Mouse (Mus musculus) hindbrain, embryonic 11.5 days (tissue): Measurements from ENCODE around the gene S100a13. TPM values are rescaled to one million over a fixed set of nuclear protein-coding genes. Genes with fewer than 3 reads are reported as not detected.

Experiments
- ATAC-seq: fragments of 200-750 bp; cut with Nextera tagmentation; 2 replicates; pipeline ENCODE4 v1.8.0; 2017; ENCODE audit warnings: mild to moderate bottlenecking, moderate TSS enrichment, moderate library complexity; ENCODE audit not compliant: low FRiP score
- DNase-seq: peaks from one replicate; pipeline ENCODE4 v3.0.0-alpha.2; 2015; ENCODE audit warnings: low spot score
- H3K27ac ChIP-seq: fragments of 300-500 bp; sonication (generic); 2 replicates; pipeline ENCODE4 v1.5.1; 2014; ENCODE audit warnings: mild to moderate bottlenecking, low read depth, low read length
- H3K27me3 ChIP-seq: fragments of 300-500 bp; sonication (generic); 2 replicates; pipeline ENCODE4 v1.6.1; 2014; ENCODE audit warnings: mild to moderate bottlenecking, low read length, moderate library complexity, mixed read lengths; ENCODE audit not compliant: control insufficient read depth, insufficient read depth
- H3K36me3 ChIP-seq: fragments of 300-500 bp; sonication (generic); 2 replicates; pipeline ENCODE4 v1.6.1; 2014; ENCODE audit warnings: mild to moderate bottlenecking, low read length, moderate library complexity, mixed read lengths; ENCODE audit not compliant: control insufficient read depth, insufficient read depth
- H3K4me1 ChIP-seq: fragments of 300-500 bp; sonication (generic); replicated peaks from 2 replicates; pipeline ENCODE4 v1.6.1; 2014; ENCODE audit warnings: low read length, mixed read lengths; ENCODE audit not compliant: control insufficient read depth, insufficient read depth
- H3K4me2 ChIP-seq: fragments of 300-500 bp; sonication (generic); replicated peaks from 2 replicates; pipeline ENCODE4 v1.6.1; 2014; ENCODE audit warnings: mild to moderate bottlenecking, low read depth, low read length
- H3K4me3 ChIP-seq: fragments of 300-500 bp; sonication (generic); 2 replicates; pipeline ENCODE4 v1.5.1; 2014; ENCODE audit warnings: low read depth, low read length
- H3K9ac ChIP-seq: fragments of 300-500 bp; sonication (generic); 2 replicates; pipeline ENCODE4 v1.6.1; 2014; ENCODE audit warnings: low read depth, low read length
- H3K9me3 ChIP-seq: fragments of 300-500 bp; sonication (generic); 2 replicates; pipeline ENCODE4 v1.6.1; 2016; ENCODE audit warnings: low read length; ENCODE audit not compliant: control insufficient read depth
- WGBS: fragments of 180-500 bp; shearing (Covaris S2); extraction: QIAGEN DNeasy Blood & Tissue Kit; methylation state at CpG from one replicate; pipeline ENCODE4 v1.1.7; 2014; 5-methylcytosine and 5-hydroxymethylcytosine counted together
- polyA plus RNA-seq: library from polyadenylated mRNA; unstranded; fragments of >200 nt; fragmentation: Nextera tagmentation; extraction: Ambion mirVana; gene quantifications from 2 replicates; pipeline ENCODE4 v1.2.1, GENCODE M21; 2014

S100a13 gene
- polyA plus RNA-seq, 1 experiment from 2014 or later: 15.0 TPM

DNA sequence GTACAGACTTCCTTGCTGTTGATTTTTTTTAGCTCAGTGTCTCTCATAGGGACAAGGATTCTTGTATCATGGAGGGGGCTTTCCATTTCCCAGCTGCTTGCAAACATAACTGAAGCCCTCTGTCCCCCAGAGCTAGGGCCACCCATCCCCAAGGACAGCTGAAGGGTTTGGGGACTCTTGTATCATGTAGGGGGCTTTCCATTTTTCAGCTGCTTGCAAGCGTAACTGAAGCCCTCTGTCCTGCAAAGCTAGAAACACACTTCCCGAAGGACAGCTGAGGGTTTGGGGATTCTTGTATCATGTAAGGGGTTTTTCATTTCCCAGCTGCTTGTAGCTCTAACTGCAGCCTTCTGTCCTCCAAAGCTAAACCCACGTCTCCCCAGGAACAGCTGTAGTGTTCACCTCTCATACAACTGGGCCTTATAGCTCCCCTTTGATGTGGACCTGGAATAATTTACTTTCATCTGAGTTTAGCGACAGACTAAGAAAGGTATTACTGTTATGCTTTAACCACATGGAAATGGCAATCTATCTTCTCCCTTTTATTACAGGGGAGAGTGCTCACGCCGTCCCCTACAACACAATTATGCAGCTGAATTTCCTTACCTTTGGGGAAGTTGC, 45.9 kb downstream of the S100a13 start, which contains the start of gene S100a3:
TSS of gene S100a3 (plus strand) at position 571 of the 621 bp plus-strand sequence.
- H3K27me3 ChIP-seq: no peaks in the 10 kb centered on the region
- no peak within 1 kb of the TSS for H3K4me2 ChIP-seq
- H3K4me1 ChIP-seq: no peaks in the 10 kb centered on the region
- no peak within 1 kb of the TSS for H3K27ac ChIP-seq
- ATAC-seq: no peak
- H3K9ac ChIP-seq: no peak within 1 kb of the TSS
- DNase-seq: no peak
- no peak within 1 kb of the TSS for H3K4me3 ChIP-seq
- H3K9me3 ChIP-seq: no peaks in the 10 kb centered on the region
- no peaks in the 10 kb centered on the region for H3K36me3 ChIP-seq
- WGBS: 85% methylated on average over 6 of the region's 6 CpGs

Other genes starting within 250 kb of the S100a13 start
- gene Dennd4b, start 249.2 kb upstream of the S100a13 start, polyA plus RNA-seq: 3.8 and 4.5 TPM in 2 replicates
- gene Gatad2b, start 221.3 kb upstream of the S100a13 start, polyA plus RNA-seq: 13.6 and 26.0 TPM in 2 replicates
- gene Slc27a3, start 124.5 kb upstream of the S100a13 start, polyA plus RNA-seq: 13.5 and 14.8 TPM in 2 replicates
- gene Ints3, start 80.8 kb upstream of the S100a13 start, polyA plus RNA-seq: 34.2 and 34.7 TPM in 2 replicates
- gene Npr1, start 48.6 kb upstream of the S100a13 start, polyA plus RNA-seq: 2.5 and 3.7 TPM in 2 replicates
- 364 and 368 TPM in 2 replicates for gene Ilf2, start 38.3 kb upstream of the S100a13 start, polyA plus RNA-seq
- gene Snapin, start 23.4 kb upstream of the S100a13 start, polyA plus RNA-seq: 72.3 and 77.9 TPM in 2 replicates
- 138 and 143 TPM in 2 replicates for gene Chtop, start 4.9 kb upstream of the S100a13 start, polyA plus RNA-seq
- 8.4 and 9.8 TPM in 2 replicates for gene S100a1, start within 50 bp of the S100a13 start, polyA plus RNA-seq
- not detected in 2 replicates for gene S100a14, start 12.4 kb downstream of the S100a13 start, polyA plus RNA-seq
- 57.0 and 59.8 TPM in 2 replicates for gene S100a16, start 22.8 kb downstream of the S100a13 start, polyA plus RNA-seq
- 0.39 TPM in 1 of 2 replicates, not detected in the other for gene S100a3, start 46.1 kb downstream of the S100a13 start, polyA plus RNA-seq
- gene S100a2, start 75.8 kb downstream of the S100a13 start, polyA plus RNA-seq: not detected in 2 replicates
- gene Gm42674, start 87.5 kb downstream of the S100a13 start, polyA plus RNA-seq: not detected in 2 replicates
- gene S100a4, start 89.3 kb downstream of the S100a13 start, polyA plus RNA-seq: 0.91 and 1.4 TPM in 2 replicates
- not detected in 2 replicates for gene S100a5, start 94.1 kb downstream of the S100a13 start, polyA plus RNA-seq
- 23.5 and 25.9 TPM in 2 replicates for gene S100a6, start 98.4 kb downstream of the S100a13 start, polyA plus RNA-seq
- gene S100a7a, start 139.6 kb downstream of the S100a13 start, polyA plus RNA-seq: not detected in 2 replicates
- gene S100a8, start 154.5 kb downstream of the S100a13 start, polyA plus RNA-seq: 2.8 and 4.2 TPM in 2 replicates
- gene S100a9, start 181.3 kb downstream of the S100a13 start, polyA plus RNA-seq: 0.86 and 3.1 TPM in 2 replicates
- not detected in 2 replicates for gene Pglyrp4, start 212.5 kb downstream of the S100a13 start, polyA plus RNA-seq